Mouse (Mus musculus) liver, embryonic 13.5 days (tissue): Measurements from ENCODE around the gene Ppp6r2. TPM values are rescaled to one million over a fixed set of nuclear protein-coding genes. Genes with fewer than 3 reads are reported as not detected.

ENCODE experiments used
- ATAC-seq: fragments of 200-750 bp; cut with Nextera tagmentation; 2 replicates; pipeline ENCODE4 v1.8.0; 2017; ENCODE audit warnings: low read depth, mild to moderate bottlenecking, moderate number of reproducible peaks, moderate library complexity
- DNase-seq: peaks from one replicate; pipeline ENCODE4 v3.0.0; 2022
- H3K27ac ChIP-seq: fragments of 300-500 bp; sonication (generic); 2 replicates; pipeline ENCODE4 v1.5.1; 2015; ENCODE audit warnings: moderate library complexity, mild to moderate bottlenecking, inconsistent platforms
- H3K27me3 ChIP-seq: fragments of 300-500 bp; sonication (generic); 2 replicates; pipeline ENCODE4 v1.6.1; 2015; ENCODE audit warnings: mild to moderate bottlenecking, inconsistent platforms
- H3K36me3 ChIP-seq: fragments of 300-500 bp; sonication (generic); 2 replicates; pipeline ENCODE4 v1.6.1; 2015; ENCODE audit warnings: mild to moderate bottlenecking, inconsistent platforms
- H3K4me1 ChIP-seq: fragments of 300-500 bp; sonication (generic); replicated peaks from 2 replicates; pipeline ENCODE4 v1.6.1; 2015; ENCODE audit warnings: inconsistent platforms
- H3K4me2 ChIP-seq: fragments of 300-500 bp; sonication (generic); 2 replicates; pipeline ENCODE4 v1.6.1; 2015; ENCODE audit warnings: inconsistent platforms, mild to moderate bottlenecking, moderate library complexity
- H3K4me3 ChIP-seq: fragments of 300-500 bp; sonication (generic); replicated peaks from 2 replicates; pipeline ENCODE4 v1.5.1; 2015; ENCODE audit warnings: mild to moderate bottlenecking, inconsistent platforms
- H3K9ac ChIP-seq: fragments of 300-500 bp; sonication (generic); 2 replicates; pipeline ENCODE4 v1.6.1; 2015; ENCODE audit warnings: mild to moderate bottlenecking, inconsistent platforms
- H3K9me3 ChIP-seq: fragments of 300-500 bp; sonication (generic); replicated peaks from 2 replicates; pipeline ENCODE4 v1.6.1; 2016; ENCODE audit warnings: inconsistent platforms
- WGBS: fragments of 180-500 bp; shearing (Covaris S2); methylation state at CpG from one replicate; pipeline ENCODE4 v1.1.7; 2015; ENCODE audit not compliant: insufficient replicate concordance; 5-methylcytosine and 5-hydroxymethylcytosine counted together
- polyA plus RNA-seq: library from polyadenylated mRNA; unstranded; fragments of >200 nt; fragmentation: Nextera tagmentation; extraction: Ambion mirVana; gene quantifications from 2 replicates; pipeline ENCODE4 v1.2.1, GENCODE M21; 2015

Ppp6r2 gene
- polyA plus RNA-seq: 16.2 and 17.1 TPM in 2 replicates

DNA sequence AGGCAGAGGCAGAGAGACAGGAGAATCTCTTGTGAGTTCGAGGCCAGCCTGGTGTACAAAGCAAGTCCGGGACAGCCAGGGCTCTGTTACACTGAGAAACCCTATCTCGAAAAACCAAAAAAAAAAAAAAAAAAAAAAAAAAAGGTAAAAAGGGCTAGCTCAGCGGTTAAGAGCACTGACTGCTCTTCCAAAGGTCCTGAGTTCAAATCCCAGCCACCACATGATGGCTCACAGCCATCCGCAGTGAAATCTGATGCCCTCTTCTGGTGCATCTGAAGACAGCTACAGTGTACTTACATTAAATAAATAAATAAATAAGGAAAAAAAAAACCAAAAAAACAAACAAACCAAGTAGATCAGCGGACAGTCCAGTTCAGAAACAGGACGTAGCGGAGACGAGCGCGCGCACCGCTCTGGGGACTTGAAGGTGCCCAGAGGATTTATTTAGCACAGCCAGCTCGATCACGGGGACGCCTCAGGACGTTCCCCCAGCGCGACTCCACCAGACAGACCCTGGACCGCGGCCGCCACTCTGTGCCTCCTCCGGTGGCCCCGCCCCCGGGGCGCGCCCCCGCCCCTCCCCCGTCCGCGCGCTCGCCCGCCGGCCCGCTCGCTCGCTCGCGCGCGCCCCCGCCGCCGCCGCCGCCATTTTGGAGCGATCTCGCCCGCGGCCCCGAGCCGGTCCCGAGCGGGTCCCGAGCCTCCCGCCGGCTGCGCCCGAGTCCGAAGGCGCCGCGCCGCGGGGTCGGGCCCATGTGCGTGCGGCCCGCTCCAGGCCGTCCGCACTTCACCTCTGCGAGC lies at the start of gene Ppp6r2:
Gene Ppp6r2 (plus strand): TSS at position 639 of the 801 bp plus-strand sequence.
- H3K36me3 ChIP-seq: peaks cover 5% of the 10 kb centered on the region
- peak within 1 kb of the TSS; percentile 100 for H3K9ac ChIP-seq
- H3K27me3 ChIP-seq: no peaks in the 10 kb centered on the region
- H3K27ac ChIP-seq: peak within 1 kb of the TSS; percentile 98
- no peaks in the 10 kb centered on the region for H3K9me3 ChIP-seq
- H3K4me2 ChIP-seq: peak within 1 kb of the TSS; percentile 76
- peak; percentile 68 for DNase-seq
- 2% methylated on average over 70 of the region's 73 CpGs for WGBS
- H3K4me1 ChIP-seq: peaks cover 57% of the 10 kb centered on the region
- H3K4me3 ChIP-seq: peak within 1 kb of the TSS; percentile 99
- ATAC-seq: peak; percentile 63

DNA sequence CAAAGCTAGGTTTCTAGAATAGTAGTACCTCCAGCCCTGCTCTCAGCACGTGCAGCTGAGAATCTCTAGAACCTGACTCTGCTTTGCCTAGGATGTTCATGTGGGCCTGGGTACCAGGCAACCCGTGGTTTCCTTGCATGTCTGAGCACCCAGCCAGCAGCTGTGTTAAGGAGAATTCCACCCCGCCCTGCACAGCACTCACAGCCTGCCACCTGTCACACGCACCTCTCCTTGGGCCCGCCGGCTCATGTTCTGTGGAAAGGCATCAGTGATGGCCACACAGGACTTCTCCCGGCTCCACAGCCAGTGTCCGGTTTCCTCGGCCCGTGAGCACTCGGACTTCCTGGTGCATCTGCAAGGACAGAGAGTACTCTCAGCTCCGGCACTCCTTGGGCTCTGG lies 45.9 kb upstream of the Ppp6r2 start:
- H3K4me3 ChIP-seq: no peak overlapping the region
- H3K4me1 ChIP-seq: peaks cover 19% of the 10 kb centered on the region
- 0 out of 2 replicates have a peak, but pooled peaks cover 2% of the 10 kb centered on the region for H3K27me3 ChIP-seq
- H3K27ac ChIP-seq: no peak overlapping the region
- WGBS: 82% methylated on average over 12 of the region's 12 CpGs
- H3K36me3 ChIP-seq: peaks cover 73% of the 10 kb centered on the region
- ATAC-seq (no peak), DNase-seq (no peak)
- H3K4me2 ChIP-seq: no peak overlapping the region
- H3K9me3 ChIP-seq: no peaks in the 10 kb centered on the region
- no peak overlapping the region for H3K9ac ChIP-seq

DNA sequence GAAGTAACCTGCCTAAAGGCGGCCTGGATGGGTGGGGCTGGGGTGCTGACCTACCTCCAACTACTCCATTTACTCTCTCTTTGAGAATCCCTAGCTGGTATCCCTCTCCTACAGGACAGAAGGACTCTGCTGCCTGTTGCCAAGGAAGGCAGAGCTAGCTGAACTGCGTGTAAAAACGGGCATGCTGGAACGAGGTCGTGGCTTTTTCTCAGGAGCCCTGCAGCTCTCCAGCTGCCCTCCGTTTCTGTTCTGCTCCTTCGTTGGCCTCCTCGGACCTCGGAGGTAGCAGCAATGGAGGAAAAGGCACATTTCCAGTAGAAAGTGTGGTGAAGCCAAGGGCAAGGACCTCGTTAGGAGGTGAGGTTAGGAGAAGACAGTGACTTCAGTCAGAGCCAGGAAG lies 42.4 kb upstream of the Ppp6r2 start:
- H3K4me3 ChIP-seq: no peak overlapping the region
- ATAC-seq: no peak
- peaks cover 38% of the 10 kb centered on the region for H3K36me3 ChIP-seq
- H3K27me3 ChIP-seq: peaks cover 31% of the 10 kb centered on the region
- no peak overlapping the region for H3K4me2 ChIP-seq
- no peaks in the 10 kb centered on the region for H3K9me3 ChIP-seq
- no peak for DNase-seq
- WGBS: 74% methylated on average over 10 of the region's 10 CpGs
- no peak overlapping the region for H3K9ac ChIP-seq
- peaks cover 54% of the 10 kb centered on the region for H3K4me1 ChIP-seq
- H3K27ac ChIP-seq: no peak overlapping the region

DNA sequence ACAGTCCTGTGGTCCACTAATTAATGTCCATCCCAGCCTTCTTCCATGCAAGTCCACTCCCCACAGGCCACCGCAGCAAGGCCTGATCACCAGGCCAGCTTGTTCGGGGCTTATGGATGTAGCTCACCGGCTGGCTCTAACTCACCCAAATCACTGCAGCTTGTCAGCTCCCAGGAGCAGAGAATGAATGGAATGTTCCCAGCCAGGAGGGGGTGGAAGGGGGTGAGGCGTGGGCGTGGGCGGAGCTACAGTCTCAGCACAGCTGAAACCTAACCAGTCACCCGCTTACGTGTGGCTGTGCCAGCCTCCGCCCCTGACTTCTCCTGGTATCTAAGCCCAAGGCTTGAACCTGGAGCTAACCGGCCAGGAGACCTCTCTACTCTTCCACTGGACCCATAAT lies 41.9 kb upstream of the Ppp6r2 start:
- DNase-seq (no peak), ATAC-seq (no peak)
- H3K4me3 ChIP-seq: no peak overlapping the region
- H3K4me2 ChIP-seq: peak overlapping the region; percentile 12; the same call in 1 of the 2 replicates
- H3K36me3 ChIP-seq: peaks cover 33% of the 10 kb centered on the region
- H3K27ac ChIP-seq: peak overlapping the region; percentile 69; the same call in 1 of the 2 replicates
- H3K9me3 ChIP-seq: no peaks in the 10 kb centered on the region
- peaks cover 59% of the 10 kb centered on the region for H3K4me1 ChIP-seq
- no peak overlapping the region for H3K9ac ChIP-seq
- WGBS: 51% methylated on average over 10 of the region's 10 CpGs
- peaks cover 36% of the 10 kb centered on the region for H3K27me3 ChIP-seq

DNA sequence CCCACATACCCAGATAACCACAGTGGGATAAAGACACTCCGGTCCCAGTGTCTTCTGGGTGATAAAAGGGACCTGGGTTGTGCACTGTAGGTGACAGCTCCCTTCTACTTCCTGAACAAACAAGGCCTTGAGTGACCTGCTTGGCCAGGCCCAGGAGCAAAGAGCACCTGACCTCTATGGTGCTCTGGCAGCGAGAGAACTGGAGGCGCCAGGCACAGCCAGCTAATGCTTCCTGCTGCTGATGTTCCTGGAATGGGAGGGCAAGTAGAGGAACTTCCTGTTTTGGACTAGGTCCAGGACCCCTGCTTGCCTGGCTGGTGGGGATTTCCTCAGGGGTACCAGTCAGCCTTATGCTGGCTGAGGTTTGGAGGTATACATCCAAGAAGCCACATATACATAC lies 41.3 kb upstream of the Ppp6r2 start:
- Histone ChIP-seq H3K4me1 (peaks cover 66% of the 10 kb centered on the region), H3K9ac (no peak overlapping the region), H3K27me3 (peaks cover 43% of the 10 kb centered on the region), H3K4me2 (peak overlapping the region; percentile 12; the same call in 1 of the 2 replicates), H3K27ac (peak overlapping the region; percentile 69; the same call in 1 of the 2 replicates), H3K36me3 (peaks cover 26% of the 10 kb centered on the region), H3K4me3 (no peak overlapping the region), H3K9me3 (no peaks in the 10 kb centered on the region)
- DNase-seq (no peak), ATAC-seq (peak; percentile 11; the same call in 1 of the 2 replicates)
- WGBS: 31% methylated on average over 3 of the region's 3 CpGs

DNA sequence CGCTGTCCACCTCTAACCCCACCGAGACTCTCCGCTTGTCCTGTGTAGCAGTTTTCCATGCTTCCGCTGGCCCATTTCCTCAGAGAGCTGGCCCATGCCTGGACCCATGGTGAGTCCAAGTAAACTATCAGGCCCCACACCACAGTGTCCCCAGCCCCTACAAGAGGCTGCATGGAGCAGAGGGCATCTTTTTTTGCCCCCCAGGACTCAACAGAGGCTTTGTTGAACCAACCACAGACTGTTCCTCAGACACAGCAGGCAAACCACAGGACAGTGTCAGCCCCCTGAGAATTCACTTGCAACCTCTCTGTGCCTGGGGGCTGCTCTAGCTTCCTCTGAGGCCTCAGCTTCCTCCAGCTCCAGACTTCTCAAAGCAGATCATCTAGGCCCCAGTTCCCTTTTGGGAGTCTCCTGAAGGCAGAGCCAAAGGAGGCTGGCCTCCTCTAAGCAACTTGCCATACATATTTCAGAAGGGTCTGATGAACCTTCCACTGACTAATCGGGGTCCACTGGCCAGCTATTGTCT lies 39.8 kb upstream of the Ppp6r2 start:
- Histone ChIP-seq H3K27me3 (peaks cover 55% of the 10 kb centered on the region), H3K27ac (no peak overlapping the region), H3K4me3 (no peak overlapping the region), H3K9me3 (no peaks in the 10 kb centered on the region), H3K36me3 (peaks cover 12% of the 10 kb centered on the region; the same call in 1 of the 2 replicates), H3K4me2 (0 out of 2 replicates have a peak overlapping the region, but pooled peaks have one; percentile 1), H3K4me1 (peaks cover 80% of the 10 kb centered on the region), H3K9ac (no peak overlapping the region)
- 63% methylated on average over 5 of the region's 5 CpGs for WGBS
- ATAC-seq: no peak
- no peak for DNase-seq

DNA sequence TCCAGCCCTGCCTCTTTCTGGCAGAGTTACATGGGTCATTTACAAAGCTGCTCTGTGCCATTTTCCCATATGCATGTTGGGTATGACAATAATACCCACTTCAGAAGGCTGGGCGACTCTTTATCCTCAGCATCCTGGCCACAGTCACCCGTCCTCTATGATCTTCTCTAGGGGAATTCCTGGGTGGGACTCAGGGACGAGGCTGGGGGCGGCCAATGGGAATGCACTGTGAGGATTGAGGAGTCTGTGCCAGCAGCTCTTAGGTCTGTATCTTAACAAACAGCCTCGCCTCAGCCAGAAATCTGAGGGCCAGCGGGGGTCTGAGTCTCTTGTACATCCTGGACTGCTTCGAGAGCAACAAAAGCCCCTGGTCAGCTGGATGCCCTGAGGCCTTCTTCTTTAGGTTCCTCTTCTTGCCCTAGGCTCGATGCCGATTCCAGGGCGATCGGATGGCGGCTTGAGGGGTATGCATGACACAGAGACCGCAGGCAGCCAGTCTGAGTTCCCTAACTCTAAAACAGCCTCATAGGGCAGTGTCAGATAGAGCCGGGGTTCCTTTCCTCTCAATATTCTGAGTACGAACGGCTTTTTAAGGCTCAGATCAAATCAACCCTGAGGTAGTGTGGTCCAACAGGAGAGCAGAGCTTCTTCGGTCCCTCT lies 38.9 kb upstream of the Ppp6r2 start:
- H3K27ac ChIP-seq: peak overlapping the region; percentile 63
- peak overlapping the region; percentile 60 for H3K4me3 ChIP-seq
- H3K9ac ChIP-seq: peak overlapping the region; percentile 65
- peaks cover 85% of the 10 kb centered on the region for H3K4me1 ChIP-seq
- H3K36me3 ChIP-seq: peaks cover 5% of the 10 kb centered on the region; the same call in 1 of the 2 replicates
- H3K4me2 ChIP-seq: peak overlapping the region; percentile 76
- 41% methylated on average over 17 of the region's 17 CpGs for WGBS
- ATAC-seq (no peak), DNase-seq (no peak)
- H3K9me3 ChIP-seq: no peaks in the 10 kb centered on the region
- peaks cover 58% of the 10 kb centered on the region for H3K27me3 ChIP-seq

DNA sequence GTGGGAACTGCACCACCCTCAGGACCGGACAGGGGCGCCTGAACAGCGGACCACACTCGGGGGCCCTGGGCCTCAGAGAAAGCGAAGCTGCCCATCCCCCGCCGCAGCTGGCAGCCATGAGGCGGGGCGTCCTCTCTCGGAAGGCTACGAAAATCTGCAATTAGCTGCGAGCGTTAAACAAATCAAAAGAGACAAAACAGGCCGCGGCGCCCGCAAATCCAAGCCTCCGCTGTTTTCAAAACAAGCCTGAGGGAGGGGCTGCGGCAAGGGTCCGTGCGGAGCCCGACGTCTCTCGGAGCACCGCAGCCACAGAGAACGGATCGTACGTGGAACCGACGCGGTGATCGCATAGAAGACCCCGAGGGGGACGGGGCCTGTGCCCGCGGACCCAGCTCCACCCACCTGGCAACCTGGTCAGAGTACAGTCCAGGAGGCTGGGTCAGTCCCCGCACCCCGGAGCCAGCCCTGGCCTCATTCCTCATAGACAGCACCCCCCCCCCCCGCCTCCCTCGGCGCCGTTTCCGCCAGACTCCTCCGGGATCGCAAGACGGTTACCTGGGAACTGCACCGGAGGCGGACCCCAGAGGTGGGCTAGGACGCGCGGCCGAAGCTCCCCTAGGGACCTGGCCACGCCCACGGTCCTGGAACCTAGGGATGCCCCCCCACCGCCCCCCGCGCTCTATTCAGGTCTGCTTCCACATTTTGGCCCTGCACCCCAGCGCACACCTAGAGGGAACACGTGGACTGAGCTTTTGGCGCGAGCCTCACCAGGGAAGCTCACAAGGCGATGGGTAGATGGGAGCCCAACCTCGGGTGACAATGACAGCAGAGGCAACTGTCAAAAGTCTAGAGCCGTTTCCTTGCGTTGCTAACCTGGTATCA lies 38.1 kb upstream of the Ppp6r2 start:
- Histone ChIP-seq H3K27ac (peak overlapping the region; percentile 63), H3K4me3 (peak overlapping the region; percentile 60), H3K4me1 (peaks cover 94% of the 10 kb centered on the region), H3K36me3 (no peaks in the 10 kb centered on the region), H3K9ac (peak overlapping the region; percentile 65), H3K27me3 (peaks cover 62% of the 10 kb centered on the region), H3K9me3 (no peaks in the 10 kb centered on the region), H3K4me2 (peak overlapping the region; percentile 76)
- WGBS: under 1% methylated on average over 62 of the region's 65 CpGs
- ATAC-seq (0 out of 2 replicates have a peak, but pooled peaks have one; percentile 8), DNase-seq (no peak)

DNA sequence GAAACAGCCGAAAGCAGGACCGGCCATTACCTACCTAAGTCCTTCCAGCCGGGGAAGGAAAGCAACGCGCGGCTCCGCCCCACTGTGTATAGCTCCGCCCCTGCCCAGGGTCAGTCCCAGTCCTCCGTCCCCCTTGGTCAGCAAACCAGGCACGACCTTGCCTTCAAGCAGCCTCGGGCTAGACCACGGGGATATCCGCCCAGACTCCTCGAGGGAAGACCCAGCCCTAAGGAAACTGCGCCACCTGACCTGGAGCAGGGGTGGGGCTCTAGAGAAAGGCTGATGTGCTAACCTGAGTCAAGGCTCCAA lies 37.5 kb upstream of the Ppp6r2 start:
- peaks cover 100% of the 10 kb centered on the region for H3K4me1 ChIP-seq
- H3K27ac ChIP-seq: peak overlapping the region; percentile 63
- 3% methylated on average over 15 of the region's 15 CpGs for WGBS
- peak overlapping the region; percentile 65 for H3K9ac ChIP-seq
- H3K9me3 ChIP-seq: no peaks in the 10 kb centered on the region
- H3K4me2 ChIP-seq: peak overlapping the region; percentile 76
- H3K27me3 ChIP-seq: peaks cover 68% of the 10 kb centered on the region
- ATAC-seq (peak; percentile 44), DNase-seq (peak; percentile 41)
- peak overlapping the region; percentile 60 for H3K4me3 ChIP-seq
- no peaks in the 10 kb centered on the region for H3K36me3 ChIP-seq

DNA sequence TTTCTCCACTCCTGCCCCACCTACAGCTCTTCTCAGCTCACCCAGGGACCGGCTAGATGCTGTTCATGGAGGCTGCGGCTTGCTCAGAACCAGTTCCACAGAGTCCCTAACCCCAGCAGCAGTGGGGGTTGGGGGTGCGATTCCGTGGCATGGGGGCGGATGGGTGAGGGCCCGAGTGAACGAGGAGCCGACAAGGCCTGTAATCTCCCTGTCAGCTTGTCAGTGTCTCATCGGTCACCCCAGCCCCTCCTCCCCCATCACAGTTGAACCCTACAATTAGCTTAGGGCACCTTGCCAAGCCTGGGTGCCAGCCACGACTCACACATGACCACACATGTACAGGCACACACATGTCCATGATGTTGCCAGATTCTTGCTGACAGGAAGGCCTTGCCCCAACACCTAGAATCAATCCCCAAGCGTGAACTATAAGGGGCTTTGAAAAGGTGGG lies 36.4 kb upstream of the Ppp6r2 start:
- Histone ChIP-seq H3K4me1 (peaks cover 98% of the 10 kb centered on the region), H3K4me2 (0 out of 2 replicates have a peak overlapping the region, but pooled peaks have one; percentile 76), H3K9me3 (no peaks in the 10 kb centered on the region), H3K27me3 (peaks cover 76% of the 10 kb centered on the region), H3K4me3 (no peak overlapping the region), H3K9ac (no peak overlapping the region), H3K27ac (peak overlapping the region; percentile 17; the same call in 1 of the 2 replicates), H3K36me3 (no peaks in the 10 kb centered on the region)
- DNase-seq (no peak), ATAC-seq (no peak)
- 48% methylated on average over 11 of the region's 11 CpGs for WGBS
